Mouse (Mus musculus): Measurements from ENCODE around the gene Tekt5.

- TF ChIP-seq CTCF (IDR thresholded peaks at IDR 0.05; ENCODE audit: control insufficient read depth, insufficient read depth, low read length) = peak; percentile 59
- TF ChIP-seq POLR2A (IDR thresholded peaks at IDR 0.05; ENCODE audit: borderline replicate concordance, control insufficient read depth, low read depth, low read length) = no peak
These were observed at the start of gene Tekt5 for GRCm38 (mm10) chr16:10394699-10395540.

Measured in bone marrow, adult 2 months (tissue).